Mouse (Mus musculus) embryonic facial prominence, embryonic 11.5 days (tissue): ENCODE measurements around the gene Ap2s1. TPM values are rescaled to one million over a fixed set of nuclear protein-coding genes. Genes with fewer than 3 reads are reported as not detected.

Source experiments
- ATAC-seq: fragments of 200-750 bp; cut with Nextera tagmentation; replicated peaks from 2 replicates; pipeline ENCODE4 v1.8.0; 2017; ENCODE audit warnings: low read depth; ENCODE audit not compliant: insufficient number of reproducible peaks, low FRiP score, low TSS enrichment
- DNase-seq: peaks from one replicate; pipeline ENCODE4 v3.0.0-alpha.2; 2015; ENCODE audit warnings: low spot score
- H3K27ac ChIP-seq: fragments of 300-500 bp; sonication (generic); replicated peaks from 2 replicates; pipeline ENCODE4 v1.5.1; 2014; ENCODE audit warnings: mild to moderate bottlenecking, low read depth, low read length, control low read depth
- H3K27me3 ChIP-seq: fragments of 300-500 bp; sonication (generic); 2 replicates; pipeline ENCODE4 v1.6.1; 2014; ENCODE audit warnings: mild to moderate bottlenecking, low read length, moderate library complexity, mixed read lengths; ENCODE audit not compliant: control insufficient read depth, insufficient read depth
- H3K36me3 ChIP-seq: fragments of 300-500 bp; sonication (generic); replicated peaks from 2 replicates; pipeline ENCODE4 v1.6.1; 2014; ENCODE audit warnings: low read depth, mild to moderate bottlenecking, low read length, moderate library complexity, mixed read lengths; ENCODE audit not compliant: control insufficient read depth, insufficient read depth
- H3K4me1 ChIP-seq: fragments of 300-500 bp; sonication (generic); 2 replicates; pipeline ENCODE4 v1.6.1; 2014; ENCODE audit warnings: low read length, mixed read lengths; ENCODE audit not compliant: control insufficient read depth, insufficient read depth
- H3K4me2 ChIP-seq: fragments of 300-500 bp; sonication (generic); 2 replicates; pipeline ENCODE4 v1.6.1; 2014; ENCODE audit warnings: low read depth, mild to moderate bottlenecking, control low read depth, low read length, moderate library complexity
- H3K4me3 ChIP-seq: fragments of 300-500 bp; sonication (generic); 2 replicates; pipeline ENCODE4 v1.5.1; 2014; ENCODE audit warnings: low read depth, low read length, control low read depth
- H3K9ac ChIP-seq: fragments of 300-500 bp; sonication (generic); replicated peaks from 2 replicates; pipeline ENCODE4 v1.6.1; 2014; ENCODE audit warnings: mild to moderate bottlenecking, control low read depth, low read length
- H3K9me3 ChIP-seq: fragments of 300-500 bp; sonication (generic); replicated peaks from 2 replicates; pipeline ENCODE4 v1.6.1; 2016; ENCODE audit warnings: mild to moderate bottlenecking, low read length, inconsistent platforms, mixed read lengths; ENCODE audit not compliant: control insufficient read depth
- WGBS: fragments of 180-500 bp; shearing (Covaris S2); extraction: QIAGEN DNeasy Blood & Tissue Kit; methylation state at CpG from one replicate; pipeline ENCODE4 v1.1.7; 2014; 5-methylcytosine and 5-hydroxymethylcytosine counted together
- polyA plus RNA-seq: library from polyadenylated mRNA; unstranded; fragments of >200 nt; fragmentation: Nextera tagmentation; extraction: Ambion mirVana; gene quantifications from 2 replicates; pipeline ENCODE4 v1.2.1, GENCODE M21; 2014

Ap2s1 gene
- polyA plus RNA-seq, 1 experiment from 2014 or later, result 262 TPM

DNA sequence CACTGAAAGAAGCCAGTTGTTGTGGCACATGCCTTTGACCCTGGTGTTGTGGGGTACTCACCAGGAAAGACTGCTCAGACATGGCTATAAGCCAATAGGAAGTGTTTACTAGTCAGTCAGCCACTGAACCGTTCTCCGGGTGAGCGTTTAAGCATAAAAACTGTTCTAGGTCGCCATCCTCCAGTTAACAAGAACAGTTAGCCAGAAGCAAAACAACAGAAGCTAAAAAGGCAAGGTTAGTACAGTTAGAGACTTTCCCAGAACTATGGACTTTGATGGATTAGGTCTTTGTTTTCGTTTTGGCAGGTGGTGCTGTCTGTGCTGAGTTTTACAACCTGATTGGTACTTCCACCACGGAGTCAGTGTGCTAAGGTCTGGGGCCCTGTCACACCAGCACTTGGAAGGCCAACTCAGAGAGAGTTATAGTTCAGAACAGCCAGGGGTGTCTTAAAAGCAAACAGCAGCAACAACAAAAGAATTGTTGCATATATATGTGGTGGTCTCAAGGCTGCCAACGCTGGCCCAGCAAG is 6.3 kb upstream of the Ap2s1 start:
- no peak overlapping the region for H3K9ac ChIP-seq
- no peak overlapping the region for H3K4me3 ChIP-seq
- no peak overlapping the region for H3K27ac ChIP-seq
- no peak for DNase-seq
- H3K4me2 ChIP-seq, result no peak overlapping the region
- no peak for ATAC-seq
- H3K4me1 ChIP-seq, result no peaks in the 10 kb centered on the region; the same call in 1 of the 2 replicates
- WGBS, result 77% methylated on average over 7 of the region's 7 CpGs
- no peaks in the 10 kb centered on the region for H3K9me3 ChIP-seq
- no peaks in the 10 kb centered on the region for H3K27me3 ChIP-seq
- H3K36me3 ChIP-seq, result no peaks in the 10 kb centered on the region

DNA sequence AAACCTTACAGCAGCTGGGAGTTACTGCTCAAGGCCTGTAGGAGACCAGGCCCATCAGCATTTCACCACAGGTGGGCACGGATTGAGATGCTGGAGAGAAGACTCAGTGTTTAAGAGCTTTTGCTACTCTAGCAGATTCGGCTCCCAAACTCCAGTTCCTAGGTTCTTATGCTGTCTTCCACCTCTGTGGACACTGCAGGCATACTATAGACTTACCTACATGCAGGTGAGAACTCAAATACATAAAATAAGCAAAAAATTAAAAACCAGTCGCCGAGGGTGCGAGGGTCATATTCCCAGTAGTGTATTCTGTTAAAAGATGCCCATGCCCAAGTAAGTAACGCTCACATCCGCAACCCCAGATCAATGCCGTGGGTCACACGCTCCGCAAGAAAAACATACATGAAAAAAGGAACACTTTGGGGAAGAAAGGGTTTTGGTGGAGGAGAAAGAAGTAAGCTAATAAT is 571 bp upstream of the Ap2s1 start:
- DNase-seq, result no peak
- Histone ChIP-seq H3K4me3 (peak overlapping the region; percentile 58; the same call in 1 of the 2 replicates), H3K36me3 (no peaks in the 10 kb centered on the region), H3K9me3 (no peaks in the 10 kb centered on the region), H3K27ac (no peak overlapping the region), H3K4me2 (peak overlapping the region; percentile 14; the same call in 1 of the 2 replicates), H3K9ac (no peak overlapping the region), H3K4me1 (no peaks in the 10 kb centered on the region; the same call in 1 of the 2 replicates), H3K27me3 (no peaks in the 10 kb centered on the region)
- 37% methylated on average over 10 of the region's 10 CpGs for WGBS
- 0 out of 2 replicates have a peak, but pooled peaks have one; percentile 1 for ATAC-seq

DNA sequence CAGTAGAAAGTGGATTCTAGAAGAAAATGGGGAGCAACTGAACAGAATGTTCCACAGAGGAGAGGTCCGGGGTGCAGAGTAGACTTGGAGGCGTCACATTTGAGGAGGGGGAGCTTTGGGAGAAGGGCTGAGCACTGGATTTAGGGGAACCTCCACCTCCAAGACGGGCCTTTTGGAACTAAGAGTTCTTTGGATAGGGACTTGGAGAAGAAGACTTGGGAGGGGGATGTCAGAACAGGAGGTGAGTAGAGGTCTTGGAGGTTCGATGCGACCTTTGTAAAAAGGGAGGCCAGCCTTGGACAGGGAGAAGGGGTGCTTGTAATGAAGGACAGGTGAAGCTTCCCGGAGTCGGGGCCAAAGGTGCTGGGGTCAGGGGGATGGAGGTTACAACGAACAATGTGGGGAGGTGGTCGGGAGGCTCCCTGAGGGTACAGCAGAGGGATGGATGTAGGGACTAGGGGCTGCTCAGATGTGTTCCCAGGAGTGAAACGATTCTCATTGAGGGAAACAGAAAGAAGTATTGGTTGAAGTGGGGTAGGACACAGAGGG is 920 bp downstream of the Ap2s1 start:
- ATAC-seq, result no peak
- Histone ChIP-seq H3K36me3 (no peaks in the 10 kb centered on the region), H3K27me3 (no peaks in the 10 kb centered on the region), H3K27ac (no peak overlapping the region), H3K4me1 (no peaks in the 10 kb centered on the region; the same call in 1 of the 2 replicates), H3K4me2 (peak overlapping the region; percentile 72), H3K4me3 (peak overlapping the region; percentile 58), H3K9ac (peak overlapping the region; percentile 57), H3K9me3 (no peaks in the 10 kb centered on the region)
- 53% methylated on average over 10 of the region's 10 CpGs for WGBS
- DNase-seq, result no peak

DNA sequence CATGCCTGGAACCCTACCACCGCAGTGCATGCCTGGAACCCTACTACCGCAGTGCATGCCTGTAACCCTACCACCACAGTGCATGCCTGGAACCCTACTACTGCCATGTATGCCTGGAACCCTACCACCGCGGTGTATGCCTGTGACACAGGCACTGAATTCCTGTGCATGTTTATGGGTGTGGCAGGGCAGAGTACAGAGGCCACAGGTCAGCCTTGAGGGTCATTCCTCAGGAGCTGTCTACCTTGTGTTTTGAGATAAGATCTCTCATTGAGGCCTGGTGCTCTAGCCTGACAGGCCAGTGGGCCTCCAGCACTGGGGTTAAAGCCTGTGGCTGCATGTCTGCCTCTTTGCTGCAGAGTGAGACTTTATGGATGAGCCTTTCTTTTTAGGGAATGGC is 7.2 kb downstream of the Ap2s1 start:
- Histone ChIP-seq H3K9ac (no peak overlapping the region), H3K4me2 (no peak overlapping the region), H3K27me3 (no peaks in the 10 kb centered on the region), H3K4me1 (no peaks in the 10 kb centered on the region), H3K27ac (no peak overlapping the region), H3K9me3 (no peaks in the 10 kb centered on the region), H3K36me3 (peaks cover 5% of the 10 kb centered on the region), H3K4me3 (no peak overlapping the region)
- DNase-seq (no peak), ATAC-seq (no peak)
- WGBS, result 90% methylated on average over 4 of the region's 4 CpGs

DNA sequence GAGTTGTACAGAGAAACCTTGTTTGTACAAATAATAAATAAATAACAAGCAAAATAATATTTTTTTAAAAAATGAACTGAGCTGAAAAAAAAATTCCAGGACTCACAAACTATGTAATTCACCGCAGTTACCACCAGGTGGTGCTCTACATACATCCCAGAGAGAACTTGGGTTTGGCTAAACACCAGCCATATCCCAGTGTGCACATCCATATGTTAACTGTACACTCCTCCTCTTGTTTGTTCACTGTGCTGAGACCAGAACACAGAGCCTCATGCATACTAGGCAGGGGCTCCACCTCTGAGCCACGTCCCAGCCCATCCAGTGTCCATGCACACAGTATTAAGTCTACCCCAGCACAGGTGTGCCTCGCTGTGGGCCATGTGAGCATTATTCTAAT is 7.9 kb downstream of the Ap2s1 start:
- no peaks in the 10 kb centered on the region for H3K9me3 ChIP-seq
- no peak overlapping the region for H3K4me2 ChIP-seq
- DNase-seq (peak; percentile 85), ATAC-seq (peak; percentile 58)
- no peaks in the 10 kb centered on the region for H3K4me1 ChIP-seq
- no peak overlapping the region for H3K9ac ChIP-seq
- H3K4me3 ChIP-seq, result no peak overlapping the region
- H3K36me3 ChIP-seq, result peaks cover 5% of the 10 kb centered on the region
- H3K27ac ChIP-seq, result no peak overlapping the region
- 58% methylated on average over 3 of the region's 3 CpGs for WGBS
- no peaks in the 10 kb centered on the region for H3K27me3 ChIP-seq

DNA sequence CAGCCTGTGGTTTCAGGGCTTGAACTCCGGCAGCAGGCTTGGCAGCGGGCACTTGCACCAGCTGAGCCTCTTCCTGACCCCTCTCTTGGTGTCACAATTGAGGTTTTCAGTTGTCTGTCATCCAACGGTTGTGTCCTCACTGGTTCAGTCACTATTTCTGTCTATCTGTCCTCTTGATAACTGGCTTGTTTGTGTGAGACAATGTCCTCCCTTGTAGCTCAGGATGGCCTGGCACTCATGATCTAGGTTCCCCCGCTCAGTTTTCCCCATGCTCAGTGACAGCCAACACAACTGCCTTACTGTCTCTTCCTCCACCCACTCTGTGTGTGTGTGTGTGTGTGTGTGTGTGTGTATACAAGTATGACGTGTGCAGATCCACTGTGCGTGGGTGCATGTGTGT is 9.4 kb downstream of the Ap2s1 start:
- no peak overlapping the region for H3K4me3 ChIP-seq
- H3K9ac ChIP-seq, result no peak overlapping the region
- H3K36me3 ChIP-seq, result peaks cover 5% of the 10 kb centered on the region
- DNase-seq (no peak), ATAC-seq (no peak)
- H3K4me2 ChIP-seq, result no peak overlapping the region
- no peaks in the 10 kb centered on the region for H3K27me3 ChIP-seq
- H3K9me3 ChIP-seq, result no peaks in the 10 kb centered on the region
- WGBS, result 90% methylated on average over 6 of the region's 6 CpGs
- no peaks in the 10 kb centered on the region for H3K4me1 ChIP-seq
- H3K27ac ChIP-seq, result no peak overlapping the region

DNA sequence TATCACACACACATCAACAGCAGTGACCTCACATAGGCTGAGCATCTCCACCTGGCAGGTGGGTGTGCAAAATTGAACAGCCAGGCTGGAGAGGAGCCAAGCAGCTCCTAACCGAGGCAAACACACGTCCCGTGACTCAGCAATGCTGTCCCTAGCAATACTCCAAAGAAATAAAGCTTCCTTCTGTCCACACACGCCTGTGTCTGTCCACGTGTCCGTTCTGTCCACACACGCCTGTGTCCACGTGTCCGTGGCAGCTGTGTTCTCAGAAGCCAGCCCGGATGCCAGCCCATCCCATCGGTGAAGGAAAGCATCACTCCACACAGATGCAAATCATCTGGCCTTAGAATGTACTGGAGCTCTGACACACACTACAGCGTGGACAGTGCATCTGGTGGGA is 13.8 kb downstream of the Ap2s1 start:
- Histone ChIP-seq H3K9me3 (no peaks in the 10 kb centered on the region), H3K4me3 (no peak overlapping the region), H3K27me3 (no peaks in the 10 kb centered on the region), H3K27ac (no peak overlapping the region), H3K9ac (no peak overlapping the region), H3K4me1 (no peaks in the 10 kb centered on the region), H3K4me2 (no peak overlapping the region), H3K36me3 (peaks cover 5% of the 10 kb centered on the region)
- WGBS, result 87% methylated on average over 12 of the region's 12 CpGs
- DNase-seq, result no peak
- no peak for ATAC-seq

DNA sequence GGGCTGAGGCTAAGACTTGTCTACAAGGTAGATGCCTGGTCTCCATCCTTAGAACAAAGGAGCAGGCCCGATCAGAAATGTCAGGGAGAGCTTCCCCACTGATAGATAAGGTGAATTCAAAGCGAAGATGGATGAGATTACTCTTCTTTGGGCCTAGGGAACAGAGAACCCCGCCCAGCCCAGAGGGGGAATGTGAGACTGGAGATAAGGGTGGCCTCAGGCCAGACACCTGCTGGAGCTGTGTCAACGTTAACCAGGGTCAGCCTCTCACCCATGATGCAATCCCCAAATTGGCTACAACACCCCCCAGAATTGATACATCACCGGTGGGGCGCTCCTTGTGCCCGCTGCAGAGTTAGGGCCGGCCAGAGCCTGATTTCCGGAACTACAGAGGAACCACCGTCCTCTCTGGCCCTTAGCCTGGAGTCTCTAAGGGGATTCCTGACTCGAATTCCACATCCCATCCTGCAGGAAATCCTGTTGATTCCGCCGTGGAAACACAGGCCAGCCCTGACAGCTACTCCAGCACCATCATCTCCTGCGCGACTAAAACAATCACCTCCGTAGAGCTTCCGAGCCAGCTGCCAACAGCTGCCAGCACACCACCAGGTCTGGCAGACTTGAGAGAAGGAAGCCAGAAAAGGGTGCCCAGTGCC is 17.3 kb downstream of the Ap2s1 start:
- 71% methylated on average over 17 of the region's 17 CpGs for WGBS
- no peaks in the 10 kb centered on the region for H3K27me3 ChIP-seq
- H3K9ac ChIP-seq, result no peak overlapping the region
- ATAC-seq (no peak), DNase-seq (no peak)
- H3K4me1 ChIP-seq, result no peaks in the 10 kb centered on the region
- H3K27ac ChIP-seq, result no peak overlapping the region
- no peaks in the 10 kb centered on the region for H3K9me3 ChIP-seq
- H3K4me2 ChIP-seq, result no peak overlapping the region
- no peak overlapping the region for H3K4me3 ChIP-seq
- H3K36me3 ChIP-seq, result no peaks in the 10 kb centered on the region
